Mouse (Mus musculus) left cerebral cortex, postnatal 36 days (tissue): Measurements from ENCODE around the gene Dnmt1. TPM values are rescaled to one million over a fixed set of nuclear protein-coding genes. Genes with fewer than 3 reads are reported as not detected.

ENCODE experiments used
- DNase-seq, 2 experiments: peaks; one replicate each; pipeline ENCODE4 v3.0.0; 2021 to 2022; ENCODE audit warnings: low spot score in 2 of 2, mixed read lengths in 1 of 2
- intact Hi-C: fragments of 180-260 bp; cut with DNase I; formaldehyde crosslinking; loops from one replicate; pipeline ENCODE4 v1.15.1; 2025
- microRNA-seq: library from miRNA; unstranded; fragments of <30 nt; microRNA quantifications from one replicate; pipeline ENCODE4 v1.2.0, GENCODE M21; 2022
- total RNA-seq, 2 experiments: library from RNA; stranded (reverse); gene quantifications; 2 replicates each; pipeline ENCODE4 v1.2.3; 2021

Dnmt1 gene
- total RNA-seq, 2 experiments from 2014 or later = 40.1 to 43.0 TPM

DNA sequence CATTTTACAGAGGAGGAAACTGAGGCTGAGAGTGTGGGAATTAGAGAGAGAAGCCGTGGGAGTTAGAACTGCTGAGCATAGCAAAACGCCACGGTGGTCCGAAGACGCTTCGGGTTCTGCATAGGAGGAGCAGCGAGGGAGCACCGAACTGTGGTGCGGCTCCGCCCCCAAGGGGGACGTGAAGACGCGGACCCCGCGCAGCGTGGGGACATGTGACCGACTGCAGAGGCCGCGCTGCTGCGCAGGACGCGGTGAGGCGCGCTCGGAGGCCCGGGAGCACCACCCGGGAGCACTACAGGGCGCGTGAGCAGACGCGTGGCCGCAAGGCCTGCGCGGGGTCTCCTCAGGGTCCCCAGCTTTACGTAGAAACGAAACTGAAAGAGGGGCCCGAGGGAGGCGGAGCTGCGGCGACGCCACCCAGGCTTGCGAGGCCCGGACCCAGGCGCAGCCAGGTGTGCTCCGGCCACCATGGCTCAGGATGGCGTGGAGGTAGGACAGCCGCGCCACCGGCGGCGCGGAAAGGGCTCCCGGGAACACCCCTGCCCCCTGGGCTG lies 91.2 kb downstream of the Dnmt1 start, which contains the start of gene A230050P20Rik:
Gene A230050P20Rik (plus strand): TSS at position 195 of the 554 bp plus-strand sequence.
- DNase-seq = peak; percentile 82 to 84
- intact Hi-C loops = no loop called here

DNA sequence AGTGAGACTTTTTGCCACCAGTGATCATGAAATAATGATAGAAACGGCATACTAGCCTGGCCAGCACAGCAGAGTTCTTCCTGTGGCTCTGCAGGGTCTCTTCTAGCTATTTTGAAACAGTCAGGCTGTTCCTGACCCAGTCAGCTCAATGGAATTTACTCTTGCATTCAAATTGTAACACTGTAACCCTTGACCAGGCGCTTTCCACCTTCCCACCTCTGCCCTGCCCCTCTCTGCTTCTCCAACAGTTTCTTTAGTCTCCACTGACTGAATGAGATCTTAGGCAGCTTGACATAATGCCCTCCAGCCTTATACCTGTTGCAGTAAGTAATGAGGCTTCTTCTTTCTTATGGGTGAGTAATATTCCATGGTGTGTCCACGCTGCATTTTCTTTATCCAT lies 92.8 kb downstream of the Dnmt1 start:
- intact Hi-C loops = no loop called here
- DNase-seq = no peak

DNA sequence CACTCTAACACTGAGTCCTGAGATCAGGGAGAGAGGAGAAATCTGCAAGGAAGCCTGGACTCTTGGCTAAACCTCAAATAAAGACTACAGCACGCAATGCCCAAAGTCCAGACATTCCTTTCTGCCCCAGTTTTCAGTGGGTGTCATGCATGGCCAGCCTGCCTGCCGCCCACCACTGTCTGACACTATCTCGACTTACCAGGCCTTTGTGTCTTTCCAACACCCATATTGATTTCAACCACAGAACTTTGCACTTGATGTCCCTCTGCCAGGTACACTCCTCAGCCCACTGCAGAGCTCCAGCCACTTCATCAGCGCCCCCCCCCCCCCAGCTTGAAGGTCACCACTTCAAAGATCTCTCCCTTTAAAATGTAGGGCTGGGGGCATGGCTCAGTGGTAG lies 97.5 kb downstream of the Dnmt1 start:
- intact Hi-C loops = no loop called here
- no peak for DNase-seq

DNA sequence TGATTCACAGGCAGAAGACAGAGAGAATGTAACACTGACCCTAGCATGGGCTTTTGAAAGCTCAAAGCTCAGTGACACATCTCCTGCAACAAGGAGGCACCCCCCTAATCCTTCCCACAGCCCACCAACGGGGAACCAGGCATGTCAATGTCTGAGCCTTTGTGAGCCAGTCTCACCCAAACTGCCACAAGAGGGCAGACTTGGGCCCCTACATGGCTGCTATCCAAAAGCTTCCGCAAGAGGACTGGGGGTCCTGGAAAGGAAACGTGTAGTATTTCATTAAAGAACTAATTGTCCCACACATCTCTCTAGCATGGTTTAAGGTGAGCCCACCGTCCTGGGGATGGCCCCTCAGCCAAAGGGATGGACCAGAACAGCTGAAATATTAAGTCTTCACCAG lies 97.9 kb downstream of the Dnmt1 start:
- no peak for DNase-seq
- intact Hi-C loops = no loop called here

DNA sequence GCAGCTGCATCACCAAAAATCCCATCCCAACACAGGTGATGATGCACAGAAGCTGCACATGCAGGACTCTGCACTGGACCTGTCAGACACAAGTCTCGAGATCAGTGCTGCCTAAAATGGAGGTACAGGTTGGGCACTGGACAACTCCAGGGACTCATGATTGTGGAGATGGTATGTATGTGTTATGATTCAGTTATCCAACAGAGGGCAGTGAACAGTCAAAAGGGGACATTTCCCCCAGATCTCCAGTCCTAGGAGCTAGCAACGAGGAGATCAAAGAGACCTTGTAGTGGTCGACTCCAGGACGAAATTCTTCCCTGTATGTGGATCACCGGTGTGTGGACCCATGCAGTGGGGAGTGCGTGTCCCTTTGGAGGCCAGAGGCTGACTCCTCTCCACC lies 99.8 kb downstream of the Dnmt1 start:
- DNase-seq = no peak
- intact Hi-C loops = no loop called here

Small RNAs within 50 kb of the gene (microRNA-seq; reads per million reads assigned to microRNA genes)
- 1.0 reads per million for gene Mir7081

Other genes with a start within 250 kb of the Dnmt1 start
- 100 to 1,000 TPM; 160 to 193 TPM for gene Olfm2, start 213.5 kb downstream of the Dnmt1 start, total RNA-seq
- gene Col5a3, start 144.8 kb downstream of the Dnmt1 start, total RNA-seq = 1 to 10 TPM; 1.1 to 2.2 TPM
- not detected for gene Rdh8, start 141.4 kb downstream of the Dnmt1 start, total RNA-seq
- gene A230050P20Rik, start 91.2 kb downstream of the Dnmt1 start, total RNA-seq = 10 to 100 TPM; 65.7 to 90.2 TPM
- gene Angptl6, start 80.2 kb downstream of the Dnmt1 start, total RNA-seq = 10 to 100 TPM; 10.5 to 11.8 TPM
- gene Ppan, start 71.7 kb downstream of the Dnmt1 start, total RNA-seq = 10 to 100 TPM; 18.6 to 23.9 TPM
- 100 to 1,000 TPM; 120 to 124 TPM for gene Eif3g, start 61.3 kb downstream of the Dnmt1 start, total RNA-seq
- 1 to 10 TPM; 3.0 to 3.6 TPM for gene S1pr2, start 16.9 kb upstream of the Dnmt1 start, total RNA-seq
- gene Mrpl4, start 42.9 kb upstream of the Dnmt1 start, total RNA-seq = 10 to 100 TPM; 59.6 to 62.5 TPM
- gene Icam1, start 56.1 kb upstream of the Dnmt1 start, total RNA-seq = 1 to 10 TPM; 2.4 to 3.2 TPM
- gene Icam4, start 69.5 kb upstream of the Dnmt1 start, total RNA-seq = 1 to 10 TPM; 1.2 to 1.3 TPM
- gene Icam5, start 72.2 kb upstream of the Dnmt1 start, total RNA-seq = 100 to 1,000 TPM; 235 to 249 TPM
- gene Zglp1, start 107.2 kb upstream of the Dnmt1 start, total RNA-seq = not detected
- 1 to 10 TPM; 1.5 to 1.6 TPM for gene Gm49373, start 113.2 kb upstream of the Dnmt1 start, total RNA-seq
- gene Fdx1l, start 113.7 kb upstream of the Dnmt1 start, total RNA-seq = 10 to 100 TPM; 59.0 to 70.8 TPM
- 1 to 10 TPM; 2.1 to 3.5 TPM for gene Gm38431, start 132.1 kb upstream of the Dnmt1 start, total RNA-seq
- gene Raver1, start 132.1 kb upstream of the Dnmt1 start, total RNA-seq = 10 to 100 TPM; 26.1 to 29.0 TPM
- 10 to 100 TPM in 1 of 2 experiments, 1 to 10 TPM in 1; 9.1 to 15.3 TPM for gene Tyk2, start 171.4 kb upstream of the Dnmt1 start, total RNA-seq
- gene Cdc37, start 190.1 kb upstream of the Dnmt1 start, total RNA-seq = 100 to 1,000 TPM; 139 to 155 TPM
- 10 to 100 TPM; 94.8 to 98.7 TPM for gene Pde4a, start 205.8 kb upstream of the Dnmt1 start, total RNA-seq